Mouse (Mus musculus): ENCODE measurements around the gene Zfp768. TPM values are rescaled to one million over a fixed set of nuclear protein-coding genes. Genes with fewer than 3 reads are reported as not detected.
"Not testable (repeated sequence)": the region's sequence is repeated elsewhere in the genome, so short reads cannot be mapped to it uniquely, and the experiment has no call there.

Zfp768 gene
- total and polyA plus RNA-seq, 2 experiments: 7.7 to 28.0 TPM

GRCm38 (mm10) chr7:127375271-127376245 lies 30.2 kb upstream of the Zfp768 start, which contains the start of gene Zfp747:
Gene Zfp747, minus strand, starts transcription at chr7:127376050.
- H3K36me3 ChIP-seq (ENCODE audit: control insufficient read depth, insufficient read depth, low read length); H3K79me2 ChIP-seq (ENCODE audit: control insufficient read depth, insufficient read depth, low read length); H3K27me3 ChIP-seq (ENCODE audit: control insufficient read depth, insufficient read depth, low read length); H3K4me1 ChIP-seq (ENCODE audit: control insufficient read depth, insufficient read depth, low read length): not testable (repeated sequence)
- peak within 1 kb of the TSS; percentile 97 for H3K9ac ChIP-seq (ENCODE audit: low read depth, low read length)
- TF ChIP-seq CTCF (IDR thresholded peaks at IDR 0.05; ENCODE audit: low read depth, low read length): peak; percentile 63
- TF ChIP-seq POLR2A (IDR thresholded peaks at IDR 0.05; ENCODE audit: extremely low read depth, insufficient read depth, low read length): 0 out of 2 replicates have a peak, but pooled peaks have one; percentile 28
- under 1% methylated on average over 49 of the region's 49 CpGs for WGBS
- peak within 1 kb of the TSS; percentile 99 for H3K4me3 ChIP-seq (ENCODE audit: insufficient read depth, low read depth, low read length)
- DNase-seq (ENCODE audit: extremely low read depth, low read depth, low spot score): peak; percentile 92
- H3K27ac ChIP-seq (replicated peaks; ENCODE audit: insufficient read depth, low read depth, low read length): peak within 1 kb of the TSS; percentile 89

- not testable (repeated sequence) for DNase-seq (ENCODE audit: extremely low read depth, low read depth, low spot score); H3K27ac ChIP-seq (replicated peaks; ENCODE audit: insufficient read depth, low read depth, low read length); H3K36me3 ChIP-seq (ENCODE audit: control insufficient read depth, insufficient read depth, low read length); H3K27me3 ChIP-seq (ENCODE audit: control insufficient read depth, insufficient read depth, low read length); H3K4me3 ChIP-seq (ENCODE audit: insufficient read depth, low read depth, low read length); H3K4me1 ChIP-seq (ENCODE audit: control insufficient read depth, insufficient read depth, low read length); H3K79me2 ChIP-seq (ENCODE audit: control insufficient read depth, insufficient read depth, low read length); H3K9ac ChIP-seq (ENCODE audit: low read depth, low read length)
- TF ChIP-seq CTCF (IDR thresholded peaks at IDR 0.05; ENCODE audit: low read depth, low read length): peak; percentile 47
- 92% methylated on average over 3 of the region's 3 CpGs for WGBS
Measured at GRCm38 (mm10) chr7:127371870-127372269, 26.5 kb upstream of the Zfp768 start.

- Histone ChIP-seq H3K4me3 (ENCODE audit: insufficient read depth, low read depth, low read length) (no peak overlapping the region), H3K27me3 (ENCODE audit: control insufficient read depth, insufficient read depth, low read length) (no peaks in the 10 kb centered on the region), H3K9ac (ENCODE audit: low read depth, low read length) (no peak overlapping the region), H3K79me2 (ENCODE audit: control insufficient read depth, insufficient read depth, low read length) (no peaks in the 10 kb centered on the region), H3K27ac (replicated peaks; ENCODE audit: insufficient read depth, low read depth, low read length) (no peak overlapping the region), H3K4me1 (ENCODE audit: control insufficient read depth, insufficient read depth, low read length) (no peaks in the 10 kb centered on the region), H3K36me3 (ENCODE audit: control insufficient read depth, insufficient read depth, low read length) (no peaks in the 10 kb centered on the region)
- TF ChIP-seq POLR2A (IDR thresholded peaks at IDR 0.05; ENCODE audit: extremely low read depth, insufficient read depth, low read length): no peak
- TF ChIP-seq CTCF (IDR thresholded peaks at IDR 0.05; ENCODE audit: low read depth, low read length): no peak
- no peak for DNase-seq (ENCODE audit: extremely low read depth, low read depth, low spot score)
- 81% methylated on average over 2 of the region's 2 CpGs for WGBS
Measured at GRCm38 (mm10) chr7:127371213-127371612, 25.8 kb upstream of the Zfp768 start.

- DNase-seq (ENCODE audit: extremely low read depth, low read depth, low spot score): no peak
- H3K4me3 ChIP-seq (ENCODE audit: insufficient read depth, low read depth, low read length): no peak overlapping the region
- 93% methylated on average over 3 of the region's 3 CpGs for WGBS
- no peaks in the 10 kb centered on the region for H3K36me3 ChIP-seq (ENCODE audit: control insufficient read depth, insufficient read depth, low read length)
- H3K9ac ChIP-seq (ENCODE audit: low read depth, low read length): no peak overlapping the region
- peaks cover 3% of the 10 kb centered on the region for H3K4me1 ChIP-seq (ENCODE audit: control insufficient read depth, insufficient read depth, low read length)
- TF ChIP-seq CTCF (IDR thresholded peaks at IDR 0.05; ENCODE audit: low read depth, low read length): no peak
- TF ChIP-seq POLR2A (IDR thresholded peaks at IDR 0.05; ENCODE audit: extremely low read depth, insufficient read depth, low read length): no peak
- no peak overlapping the region for H3K27ac ChIP-seq (replicated peaks; ENCODE audit: insufficient read depth, low read depth, low read length)
- no peaks in the 10 kb centered on the region for H3K27me3 ChIP-seq (ENCODE audit: control insufficient read depth, insufficient read depth, low read length)
- H3K79me2 ChIP-seq (ENCODE audit: control insufficient read depth, insufficient read depth, low read length): no peaks in the 10 kb centered on the region
Measured at GRCm38 (mm10) chr7:127366249-127366648, 20.9 kb upstream of the Zfp768 start.

GRCm38 (mm10) chr7:127364166-127364565 lies 18.8 kb upstream of the Zfp768 start:
- Histone ChIP-seq H3K36me3 (ENCODE audit: control insufficient read depth, insufficient read depth, low read length) (no peaks in the 10 kb centered on the region), H3K79me2 (ENCODE audit: control insufficient read depth, insufficient read depth, low read length) (no peaks in the 10 kb centered on the region), H3K27me3 (ENCODE audit: control insufficient read depth, insufficient read depth, low read length) (no peaks in the 10 kb centered on the region), H3K4me3 (ENCODE audit: insufficient read depth, low read depth, low read length) (peak overlapping the region; percentile 74), H3K4me1 (ENCODE audit: control insufficient read depth, insufficient read depth, low read length) (peaks cover 3% of the 10 kb centered on the region), H3K9ac (ENCODE audit: low read depth, low read length) (peak overlapping the region; percentile 83), H3K27ac (replicated peaks; ENCODE audit: insufficient read depth, low read depth, low read length) (no peak overlapping the region; the same call in 1 of the 2 replicates)
- WGBS: 59% methylated on average over 4 of the region's 4 CpGs
- DNase-seq (ENCODE audit: extremely low read depth, low read depth, low spot score): peak; percentile 67
- TF ChIP-seq POLR2A (IDR thresholded peaks at IDR 0.05; ENCODE audit: extremely low read depth, insufficient read depth, low read length) (no peak), CTCF (IDR thresholded peaks at IDR 0.05; ENCODE audit: low read depth, low read length) (no peak)

GRCm38 (mm10) chr7:127363475-127363921 lies 18.1 kb upstream of the Zfp768 start:
- peak overlapping the region; percentile 83 for H3K9ac ChIP-seq (ENCODE audit: low read depth, low read length)
- H3K27me3 ChIP-seq (ENCODE audit: control insufficient read depth, insufficient read depth, low read length): no peaks in the 10 kb centered on the region
- 12% methylated on average over 24 of the region's 24 CpGs for WGBS
- peak overlapping the region; percentile 74 for H3K4me3 ChIP-seq (ENCODE audit: insufficient read depth, low read depth, low read length)
- no peaks in the 10 kb centered on the region for H3K36me3 ChIP-seq (ENCODE audit: control insufficient read depth, insufficient read depth, low read length)
- no peaks in the 10 kb centered on the region for H3K79me2 ChIP-seq (ENCODE audit: control insufficient read depth, insufficient read depth, low read length)
- peak overlapping the region; percentile 60 for H3K27ac ChIP-seq (replicated peaks; ENCODE audit: insufficient read depth, low read depth, low read length)
- no peak for TF ChIP-seq POLR2A (IDR thresholded peaks at IDR 0.05; ENCODE audit: extremely low read depth, insufficient read depth, low read length)
- no peak for TF ChIP-seq CTCF (IDR thresholded peaks at IDR 0.05; ENCODE audit: low read depth, low read length)
- peak; percentile 74 for DNase-seq (ENCODE audit: extremely low read depth, low read depth, low spot score)
- peaks cover 3% of the 10 kb centered on the region for H3K4me1 ChIP-seq (ENCODE audit: control insufficient read depth, insufficient read depth, low read length)
